Mouse (Mus musculus): ENCODE results near the gene Tmprss11g.

The Tmprss11g gene

DNA sequence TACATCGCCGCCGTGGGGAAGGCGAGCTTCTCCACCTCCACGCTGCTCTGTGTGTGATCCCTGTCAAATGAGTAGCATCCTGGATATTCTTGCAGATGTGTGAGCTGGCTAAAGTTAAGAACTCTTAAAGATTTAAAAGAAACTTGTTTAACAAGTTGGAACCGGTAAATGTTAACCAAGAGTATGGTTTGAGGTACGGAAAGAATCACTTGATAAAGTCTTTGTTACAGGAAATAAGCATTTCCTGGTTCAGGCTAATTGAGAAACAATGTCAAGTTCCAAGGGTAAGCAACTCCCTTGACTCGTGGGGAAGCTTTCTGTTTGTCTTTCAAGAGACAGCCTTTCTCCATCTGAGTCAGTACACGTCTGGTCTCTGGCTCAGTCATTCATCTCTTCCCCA, at the start of gene Tmprss11g:
TSS of gene Tmprss11g (minus strand) at position 101 of the 400 bp plus-strand sequence.
- no peak for DNase-seq (ENCODE audit: low spot score)

GRCm38 (mm10) chr5:86546693-86547092, 28.3 kb upstream of the Tmprss11g start:
- no peak for DNase-seq (ENCODE audit: low spot score)

GRCm38 (mm10) chr5:86540601-86541000, 22.2 kb upstream of the Tmprss11g start:
- DNase-seq (ENCODE audit: low spot score), result no peak

DNA sequence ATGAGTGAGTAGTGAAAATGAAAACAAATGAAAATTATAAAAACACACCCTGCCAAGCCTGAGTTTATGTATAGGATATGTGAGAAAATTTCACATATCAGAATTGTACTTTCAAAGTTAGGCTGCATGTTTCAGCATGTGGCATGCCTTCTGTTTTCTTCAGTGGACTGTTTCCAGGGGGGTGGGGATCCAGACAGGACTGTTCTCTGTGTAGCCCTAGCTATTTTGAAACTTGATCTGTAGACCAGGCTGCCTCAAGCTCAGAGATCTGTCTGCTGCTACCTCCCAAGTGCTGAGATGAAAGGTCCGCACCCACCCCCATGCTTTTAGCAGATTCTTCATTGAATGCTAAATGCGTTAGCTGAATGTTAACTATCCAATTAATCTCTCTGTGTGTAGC, 10.3 kb upstream of the Tmprss11g start:
- no peak for DNase-seq (ENCODE audit: low spot score)

DNA sequence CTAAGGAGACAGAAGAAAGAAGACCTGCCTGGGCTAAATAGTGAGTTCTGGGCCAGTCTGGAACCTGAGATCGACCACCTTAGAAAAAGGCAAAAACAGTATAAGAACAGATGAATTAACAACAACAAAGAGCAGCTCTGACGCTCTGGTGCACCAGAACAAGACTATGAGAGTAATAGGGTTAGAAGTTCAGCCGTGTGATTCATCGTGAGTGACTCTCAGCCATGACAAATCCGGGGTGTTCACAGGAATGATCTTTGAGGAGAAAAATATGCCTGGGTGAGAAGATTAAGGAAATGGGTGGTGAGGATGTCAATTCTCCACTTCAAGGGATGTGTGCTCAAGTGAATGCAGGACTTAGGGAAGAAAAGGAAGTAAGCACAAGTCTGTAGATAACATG, 6.9 kb downstream of the Tmprss11g start:
- no peak for DNase-seq (ENCODE audit: low spot score)

- DNase-seq (ENCODE audit: low spot score), result no peak
These were observed 24.9 kb downstream of the Tmprss11g start for GRCm38 (mm10) chr5:86493453-86493852.

DNA sequence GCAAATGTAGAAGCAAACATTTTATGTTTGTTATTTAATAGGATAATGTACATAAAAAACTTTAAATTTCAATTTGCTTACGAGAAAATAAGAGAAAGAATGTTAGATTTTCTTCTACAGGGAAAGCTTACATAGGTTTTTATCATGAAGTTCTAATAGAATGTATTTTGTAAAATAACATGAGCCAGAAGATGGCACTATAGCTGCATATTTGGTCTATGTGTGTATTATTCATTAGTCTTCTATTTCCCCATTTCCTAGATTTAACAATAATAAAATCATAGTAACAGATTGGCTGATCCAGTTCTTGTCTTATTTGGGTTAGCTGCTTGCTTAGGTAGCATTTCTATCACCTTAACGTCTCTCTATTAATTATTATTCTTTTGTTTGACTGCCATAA, 35.8 kb downstream of the Tmprss11g start:
- DNase-seq (ENCODE audit: low spot score), result no peak

GRCm38 (mm10) chr5:86482031-86482430, 36.4 kb downstream of the Tmprss11g start:
- no peak for DNase-seq (ENCODE audit: low spot score)

DNA sequence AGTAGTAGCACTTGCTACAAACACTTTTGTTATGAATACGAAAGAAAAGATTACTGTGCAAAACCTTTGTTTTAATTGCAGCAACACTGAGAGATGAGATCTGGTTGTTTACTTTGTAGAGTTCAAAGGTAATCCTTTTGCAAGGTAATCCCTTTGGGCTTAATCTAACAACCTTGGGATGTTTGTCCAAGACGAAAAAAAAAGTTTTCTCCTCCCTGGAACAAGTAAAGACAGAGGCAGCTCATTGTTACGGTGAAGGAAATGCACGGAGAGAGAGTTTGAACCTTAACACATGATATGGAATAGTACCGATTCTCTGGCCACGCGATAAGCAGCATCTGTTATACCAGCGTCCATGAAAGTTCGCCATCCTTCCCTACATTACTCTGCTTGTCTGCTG, 44.5 kb downstream of the Tmprss11g start:
- no peak for DNase-seq (ENCODE audit: low spot score)

- no peak for DNase-seq (ENCODE audit: low spot score)
These were observed 49.5 kb downstream of the Tmprss11g start, which contains the start of gene Tmprss11a for GRCm38 (mm10) chr5:86468890-86469289. Tmprss11a (minus strand) TSS chr5:86468990.

DNA sequence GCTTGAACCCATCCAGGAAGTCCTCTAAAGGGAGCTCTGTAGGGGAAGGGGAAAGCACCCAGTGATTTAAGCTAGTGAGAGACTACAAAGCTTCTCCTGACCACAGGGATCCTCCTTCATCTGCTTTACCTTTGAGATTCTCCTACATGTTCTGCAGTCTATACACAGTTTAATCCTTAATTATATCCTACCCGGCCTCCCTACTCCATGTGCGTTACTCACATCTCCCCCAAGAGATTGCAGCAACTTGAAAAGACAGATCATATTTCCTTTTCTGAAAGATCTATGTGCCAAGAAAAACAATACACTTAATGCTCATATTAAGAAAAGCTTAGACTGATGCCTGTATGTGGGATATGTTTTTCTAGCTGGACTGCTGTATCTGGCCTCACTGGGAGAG, 79.1 kb downstream of the Tmprss11g start:
- DNase-seq (ENCODE audit: low spot score), result no peak

DNA sequence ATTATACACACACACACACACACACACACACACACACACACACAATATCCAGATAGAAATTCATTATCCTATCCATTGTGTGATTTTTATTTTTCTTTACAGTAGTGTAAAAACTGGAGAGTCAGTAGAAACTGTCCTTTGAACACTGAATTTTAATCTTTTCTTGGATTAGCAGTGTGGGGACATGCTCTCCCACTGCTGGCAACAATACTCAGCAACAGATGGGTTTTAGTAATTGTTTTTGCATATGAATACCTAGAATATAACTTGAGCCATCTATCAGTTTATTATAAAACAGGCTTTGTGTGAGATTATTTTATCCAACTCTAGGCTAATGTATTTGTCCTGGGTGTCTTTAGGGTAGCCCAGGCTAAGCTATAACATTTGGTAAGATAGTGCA, 79.9 kb downstream of the Tmprss11g start:
- no peak for DNase-seq (ENCODE audit: low spot score)

Data from spleen, adult 12 weeks (tissue).